In genomic region chr2:166887816-166888215, GRCm38 (mm10) we compare ENCODE assay signal across 10 mouse cellular contexts. TPM values are rescaled to one million over a fixed set of nuclear protein-coding genes. Genes with fewer than 3 reads are reported as not detected.
DNase-seq lines count a peak whose midpoint lies in the region; ATAC-seq and TF ChIP-seq lines count a peak whose summit lies in the region.
"Had no signal": no experiment of that assay in that cellular context is flagged by ENCODE, and none has a peak within 500 bp of the region (broad histone marks: within the 10 kb centered on the region; RNA-seq: fewer than 3 reads in every experiment).

No protein-coding gene starts in this region.

- 38% methylated on average over 11 of the region's 11 CpGs for WGBS in lung, embryonic 14.5 days
- 29% methylated on average over 11 of the region's 11 CpGs for WGBS in embryonic facial prominence, embryonic 10.5 days

- no peaks in the 10 kb centered on the region for H3K4me1 ChIP-seq in lung, embryonic 14.5 days (ENCODE audit: insufficient read depth)
- H3K4me1 ChIP-seq in embryonic facial prominence, embryonic 10.5 days: peaks cover 3% of the 10 kb centered on the region
- H3K4me1 ChIP-seq: kidney, embryonic 15.5 days had no signal

- no peaks in the 10 kb centered on the region for H3K79me2 ChIP-seq in myocyte (ENCODE audit: control insufficient read depth, insufficient read depth)

- H3K27me3 ChIP-seq in lung, embryonic 14.5 days (ENCODE audit: insufficient read depth, low read length): no peaks in the 10 kb centered on the region
- no peaks in the 10 kb centered on the region for H3K27me3 ChIP-seq in embryonic facial prominence, embryonic 10.5 days (replicated peaks; ENCODE audit: low read depth, poor library complexity, severe bottlenecking)
- no peaks in the 10 kb centered on the region for H3K27me3 ChIP-seq in myocyte (ENCODE audit: control insufficient read depth, insufficient read depth, insufficient read length)
- H3K27me3 ChIP-seq: kidney, embryonic 15.5 days had no signal

- H3K9ac ChIP-seq in lung, embryonic 14.5 days: no peak overlapping the region
- H3K9ac ChIP-seq: kidney, embryonic 15.5 days had no signal

- ATAC-seq in lung, embryonic 14.5 days (ENCODE audit: insufficient read depth): no peak
- no peak for ATAC-seq in inflammation-experienced regulatory T-cells, adult 6 months

- TF ChIP-seq POLR2A in myocyte (IDR thresholded peaks at IDR 0.05; ENCODE audit: insufficient read length, low read depth): no peak

- peak; percentile 19 to 23 for DNase-seq in cerebellum, postnatal 10 days
- DNase-seq in cerebellum, postnatal 4 days (ENCODE audit: low spot score in 2 of 2): no peak
- peak; percentile 31 for DNase-seq in lung, embryonic 14.5 days
- DNase-seq in lung, adult 18-20 months: no peak
- peak; percentile 39 for DNase-seq in embryonic facial prominence, embryonic 10.5 days (ENCODE audit: low spot score)
- no peak for DNase-seq in ovary, postnatal 14 days (ENCODE audit: low spot score)

- H3K9me3 ChIP-seq in lung, embryonic 14.5 days (ENCODE audit: low read depth, low read length): no peaks in the 10 kb centered on the region
- H3K9me3 ChIP-seq in embryonic facial prominence, embryonic 10.5 days: no peaks in the 10 kb centered on the region
- H3K9me3 ChIP-seq: kidney, embryonic 15.5 days had no signal

- no peak overlapping the region for H3K4me3 ChIP-seq in lung, embryonic 14.5 days (ENCODE audit: low read depth, low read length)
- H3K4me3 ChIP-seq in embryonic facial prominence, embryonic 10.5 days: no peak overlapping the region
- H3K4me3 ChIP-seq in myocyte: no peak overlapping the region
- H3K4me3 ChIP-seq: kidney, embryonic 15.5 days had no signal

- H3ac ChIP-seq in myocyte (ENCODE audit: control insufficient read depth, insufficient read length): no peak overlapping the region

- peaks cover 28% of the 10 kb centered on the region for H3K36me3 ChIP-seq in lung, embryonic 14.5 days (ENCODE audit: insufficient read depth)
- peaks cover 38% of the 10 kb centered on the region for H3K36me3 ChIP-seq in embryonic facial prominence, embryonic 10.5 days (replicated peaks)
- peaks cover 12% of the 10 kb centered on the region for H3K36me3 ChIP-seq in myocyte (ENCODE audit: control insufficient read depth, insufficient read depth)

- no peak overlapping the region for H3K4me2 ChIP-seq in lung, embryonic 14.5 days
- H3K4me2 ChIP-seq in myocyte (ENCODE audit: low read depth): peak overlapping the region; percentile 24
- H3K4me2 ChIP-seq: kidney, embryonic 15.5 days had no signal

- no peak overlapping the region for H3K27ac ChIP-seq in lung, embryonic 14.5 days (ENCODE audit: low read depth)
- H3K27ac ChIP-seq in embryonic facial prominence, embryonic 10.5 days (replicated peaks): no peak overlapping the region
- H3K27ac ChIP-seq: kidney, embryonic 15.5 days; macrophage had no signal

- TF ChIP-seq CTCF in lung, embryonic 14.5 days (IDR thresholded peaks at IDR 0.05; ENCODE audit: low read depth): peak; percentile 49

TF ChIP-seq in myocyte, 11 proteins besides CTCF, POLR2A, EP300 and RAD21:
- TF ChIP-seq REST (IDR thresholded peaks at IDR 0.05; ENCODE audit: insufficient read depth, insufficient read length): no peak
- TF ChIP-seq E2F4 (IDR thresholded peaks at IDR 0.05; ENCODE audit: insufficient read depth): no peak
- TF ChIP-seq TCF3 (IDR thresholded peaks at IDR 0.05; ENCODE audit: insufficient read length, low read depth): peak; percentile 82
- TF ChIP-seq CEBPB (IDR thresholded peaks at IDR 0.05; ENCODE audit: insufficient read depth, poor library complexity, severe bottlenecking): no peak
- TF ChIP-seq POLR2AphosphoS2 (IDR thresholded peaks at IDR 0.05; ENCODE audit: insufficient read length, low read depth): no peak
- TF ChIP-seq MYOG (IDR thresholded peaks at IDR 0.05; ENCODE audit: control insufficient read depth in 1 of 3, insufficient read depth in 1 of 3, insufficient read length in 2 of 3, low read depth in 2 of 3): peak; percentile 86 to 98 (median 97)
- TF ChIP-seq MYOD1 (IDR thresholded peaks at IDR 0.05; ENCODE audit: control insufficient read depth in 1 of 3, insufficient read length in 2 of 3, low read depth in 2 of 3): peak; percentile 65 to 98 (median 91)
- TF ChIP-seq USF1 (IDR thresholded peaks at IDR 0.05; ENCODE audit: low read depth): no peak
- TF ChIP-seq TCF12 (IDR thresholded peaks at IDR 0.05; ENCODE audit: insufficient read depth, poor library complexity, severe bottlenecking): peak; percentile 78
- TF ChIP-seq MAX (IDR thresholded peaks at IDR 0.05; ENCODE audit: low read depth): no peak
- peak; percentile 35 for TF ChIP-seq SRF (IDR thresholded peaks at IDR 0.05; ENCODE audit: control insufficient read depth, insufficient read length, low read depth)

RNA-seq across cellular contexts. Expression of gene Cse1l, which starts 18.0 kb away (rescaled TPM):
- 177 TPM in 2 replicates for polyA plus RNA-seq in lung, embryonic 14.5 days (2014; fragmentation: Nextera tagmentation; extraction: Ambion mirVana)
- polyA plus RNA-seq in embryonic facial prominence, embryonic 10.5 days (2016; fragmentation: Nextera tagmentation; extraction: Ambion mirVana): 213 and 222 TPM in 2 replicates
- 26.7 TPM for polyA plus RNA-seq in myocyte (2012; fragmentation: generic; extraction: Trizol)
- 10 to 100 TPM; 58.2 to 87.3 (median 67.6) TPM for polyA plus RNA-seq in inflammation-experienced regulatory T-cells, adult 6 months (2017; shearing (Covaris generic))

Comparison
In these comparisons a context has a peak if more than half of its experiments do, and no peak if none do; other contexts are left out.
1. DNase-seq: peak in cerebellum, postnatal 10 days (2 of 2), lung, embryonic 14.5 days (single experiment) and embryonic facial prominence, embryonic 10.5 days (single experiment); none in cerebellum, postnatal 4 days (0 of 2), lung, adult 18-20 months (0 of 2) and ovary, postnatal 14 days (single experiment).